Mouse (Mus musculus) heart, embryonic 16.5 days (tissue): Measurements from ENCODE around the gene Ksr2. TPM values are rescaled to one million over a fixed set of nuclear protein-coding genes. Genes with fewer than 3 reads are reported as not detected.
"Not testable (repeated sequence)": the region's sequence is repeated elsewhere in the genome, so short reads cannot be mapped to it uniquely, and the experiment has no call there.

Source experiments
- ATAC-seq: fragments of 200-750 bp; cut with Nextera tagmentation; replicated peaks from 2 replicates; pipeline ENCODE4 v1.8.0; 2017; ENCODE audit warnings: moderate number of reproducible peaks; ENCODE audit not compliant: insufficient read depth, low FRiP score; ENCODE audit errors: extremely low read depth
- H3K27ac ChIP-seq: fragments of 300-500 bp; sonication (generic); 2 replicates; pipeline ENCODE4 v1.5.1; 2014; ENCODE audit warnings: mild to moderate bottlenecking, low read length, control low read depth, moderate library complexity
- H3K27me3 ChIP-seq: fragments of 300-500 bp; sonication (generic); 2 replicates; pipeline ENCODE4 v1.6.1; 2014; ENCODE audit warnings: low read length, mixed read lengths; ENCODE audit not compliant: control insufficient read depth, insufficient read depth
- H3K36me3 ChIP-seq: fragments of 300-500 bp; sonication (generic); 2 replicates; pipeline ENCODE4 v1.6.1; 2014; ENCODE audit not compliant: control insufficient read depth, insufficient read depth
- H3K4me1 ChIP-seq: fragments of 300-500 bp; sonication (generic); 2 replicates; pipeline ENCODE4 v1.6.1; 2014; ENCODE audit warnings: low read length, mixed read lengths; ENCODE audit not compliant: control insufficient read depth, insufficient read depth
- H3K4me2 ChIP-seq: fragments of 300-500 bp; sonication (generic); 2 replicates; pipeline ENCODE4 v1.6.1; 2014; ENCODE audit warnings: low read depth, mild to moderate bottlenecking, control low read depth, low read length
- H3K4me3 ChIP-seq: fragments of 300-500 bp; sonication (generic); 2 replicates; pipeline ENCODE4 v1.5.1; 2014; ENCODE audit warnings: mild to moderate bottlenecking, control low read depth, low read length
- H3K9ac ChIP-seq: fragments of 300-500 bp; sonication (generic); 2 replicates; pipeline ENCODE4 v1.6.1; 2014; ENCODE audit warnings: low read length, control low read depth
- H3K9me3 ChIP-seq: fragments of 300-500 bp; sonication (generic); replicated peaks from 2 replicates; pipeline ENCODE4 v1.6.1; 2016; ENCODE audit warnings: low read length; ENCODE audit not compliant: control insufficient read depth
- WGBS: fragments of 180-500 bp; shearing (Covaris S2); extraction: QIAGEN DNeasy Blood & Tissue Kit; methylation state at CpG from one replicate; pipeline ENCODE4 v1.1.7; 2014; 5-methylcytosine and 5-hydroxymethylcytosine counted together
- polyA plus RNA-seq: library from polyadenylated mRNA; unstranded; fragments of >200 nt; fragmentation: Nextera tagmentation; extraction: Ambion mirVana; gene quantifications from 2 replicates; pipeline ENCODE4 v1.2.1, GENCODE M21; 2015

Gene Ksr2
- polyA plus RNA-seq, 1 experiment from 2014 or later = 0.05 TPM

- no peaks in the 10 kb centered on the region for H3K27me3 ChIP-seq
- H3K27ac ChIP-seq = no peak overlapping the region
- no peak overlapping the region for H3K4me3 ChIP-seq
- WGBS = 71% methylated on average over 6 of the region's 6 CpGs
- H3K4me2 ChIP-seq = no peak overlapping the region
- H3K4me1 ChIP-seq = no peaks in the 10 kb centered on the region
- no peak overlapping the region for H3K9ac ChIP-seq
- 0 out of 2 replicates have a peak, but pooled peaks cover 2% of the 10 kb centered on the region for H3K9me3 ChIP-seq
- no peak for ATAC-seq
- no peaks in the 10 kb centered on the region for H3K36me3 ChIP-seq
These were observed 16.4 kb upstream of the Ksr2 start for GRCm38 (mm10) chr5:117397371-117397770.

DNA sequence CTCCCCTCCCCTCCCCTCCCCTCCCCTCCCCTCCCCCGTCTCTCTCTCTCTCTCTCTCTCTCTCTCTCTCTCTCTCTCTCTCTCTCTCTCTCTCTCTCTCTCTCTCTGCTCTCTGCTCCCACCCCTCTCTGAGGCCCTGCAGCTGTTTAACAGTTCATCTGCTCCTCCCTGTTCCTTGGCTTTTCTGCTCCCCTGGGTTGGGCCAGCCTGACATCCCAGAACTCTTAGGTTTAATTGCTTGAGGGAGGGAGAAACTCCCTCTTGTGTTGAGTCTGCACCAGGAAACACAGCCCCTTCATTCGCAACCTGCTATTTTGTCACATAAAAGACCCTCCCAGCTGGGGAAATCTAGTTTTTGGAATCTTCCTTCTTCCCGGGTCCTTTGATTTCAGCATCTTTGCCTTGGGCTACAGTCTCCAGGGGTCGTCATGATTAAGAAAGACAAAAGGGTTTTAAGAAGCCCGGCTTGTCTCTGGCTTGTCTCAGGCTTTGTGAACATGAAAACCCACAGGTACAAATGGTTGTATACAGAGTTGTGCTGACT lies 15.7 kb upstream of the Ksr2 start:
- Histone ChIP-seq H3K4me1 (no peaks in the 10 kb centered on the region), H3K27ac (no peak overlapping the region), H3K27me3 (no peaks in the 10 kb centered on the region), H3K9me3 (0 out of 2 replicates have a peak, but pooled peaks cover 2% of the 10 kb centered on the region), H3K36me3 (no peaks in the 10 kb centered on the region), H3K9ac (no peak overlapping the region), H3K4me2 (no peak overlapping the region), H3K4me3 (no peak overlapping the region)
- ATAC-seq = no peak
- WGBS = 60% methylated on average over 4 of the region's 5 CpGs

DNA sequence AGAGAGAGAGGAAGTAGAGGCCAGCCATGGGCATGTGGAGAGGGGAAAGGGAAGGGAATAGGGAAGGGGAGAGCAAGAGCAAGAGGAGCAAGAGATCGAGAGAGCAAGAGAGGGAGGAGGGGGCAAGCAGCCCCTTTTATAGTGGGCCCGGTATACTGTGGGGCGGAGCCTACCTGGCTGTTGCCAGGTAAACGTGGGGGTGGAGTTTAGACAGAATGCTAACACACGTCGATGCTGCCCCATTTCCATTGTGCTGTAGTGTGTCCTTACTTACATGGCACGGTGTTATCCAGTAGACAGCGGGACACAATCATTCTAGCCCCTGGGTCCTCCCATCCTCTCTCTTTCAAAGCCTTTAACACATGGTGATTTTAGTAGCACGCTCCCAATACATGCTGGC lies 14.5 kb upstream of the Ksr2 start:
- no peaks in the 10 kb centered on the region for H3K36me3 ChIP-seq
- H3K4me3 ChIP-seq = no peak overlapping the region
- no peak overlapping the region for H3K4me2 ChIP-seq
- H3K27ac ChIP-seq = no peak overlapping the region
- H3K9me3 ChIP-seq = no peaks in the 10 kb centered on the region
- H3K9ac ChIP-seq = no peak overlapping the region
- H3K27me3 ChIP-seq = no peaks in the 10 kb centered on the region
- no peaks in the 10 kb centered on the region for H3K4me1 ChIP-seq
- 74% methylated on average over 9 of the region's 9 CpGs for WGBS
- ATAC-seq = no peak

DNA sequence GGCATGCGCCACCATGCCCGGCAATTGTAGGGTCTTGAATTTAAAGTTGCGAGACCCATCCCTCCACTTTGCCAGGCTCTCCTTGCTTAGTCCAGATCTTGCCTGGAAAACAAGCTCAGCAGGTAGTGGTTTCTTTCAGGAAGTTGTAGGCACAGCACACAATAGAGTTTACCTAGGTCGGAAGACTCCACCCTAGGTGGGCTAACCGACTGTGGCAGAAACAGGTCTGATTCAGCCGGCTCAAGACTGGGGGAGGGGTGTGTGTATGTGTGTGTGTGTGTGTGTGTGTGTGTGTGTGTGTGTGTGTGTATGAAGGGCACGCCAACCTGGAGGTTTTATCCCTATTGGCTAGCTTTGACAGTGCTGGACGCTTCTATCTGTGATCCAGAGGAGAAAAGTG lies 10.2 kb upstream of the Ksr2 start:
- Histone ChIP-seq H3K9ac (no peak overlapping the region), H3K4me2 (no peak overlapping the region), H3K36me3 (no peaks in the 10 kb centered on the region), H3K27ac (no peak overlapping the region), H3K27me3 (no peaks in the 10 kb centered on the region), H3K9me3 (0 out of 2 replicates have a peak, but pooled peaks cover 2% of the 10 kb centered on the region), H3K4me1 (no peaks in the 10 kb centered on the region), H3K4me3 (no peak overlapping the region)
- 79% methylated on average over 8 of the region's 8 CpGs for WGBS
- no peak for ATAC-seq

GRCm38 (mm10) chr5:117404671-117405070 lies 9.1 kb upstream of the Ksr2 start:
- H3K27ac ChIP-seq, H3K4me3 ChIP-seq, H3K36me3 ChIP-seq, ATAC-seq, H3K9me3 ChIP-seq, H3K27me3 ChIP-seq, H3K9ac ChIP-seq, H3K4me2 ChIP-seq, H3K4me1 ChIP-seq: not testable (repeated sequence)
- WGBS = 86% methylated on average over 2 of the region's 2 CpGs

- Histone ChIP-seq H3K27ac (no peak overlapping the region), H3K36me3 (no peaks in the 10 kb centered on the region), H3K4me3 (no peak overlapping the region), H3K4me2 (no peak overlapping the region), H3K9ac (no peak overlapping the region), H3K4me1 (no peaks in the 10 kb centered on the region), H3K9me3 (0 out of 2 replicates have a peak, but pooled peaks cover 2% of the 10 kb centered on the region), H3K27me3 (peaks cover 22% of the 10 kb centered on the region)
- 60% methylated on average over 4 of the region's 4 CpGs for WGBS
- no peak for ATAC-seq
These were observed 5.6 kb upstream of the Ksr2 start for GRCm38 (mm10) chr5:117408216-117408615.

DNA sequence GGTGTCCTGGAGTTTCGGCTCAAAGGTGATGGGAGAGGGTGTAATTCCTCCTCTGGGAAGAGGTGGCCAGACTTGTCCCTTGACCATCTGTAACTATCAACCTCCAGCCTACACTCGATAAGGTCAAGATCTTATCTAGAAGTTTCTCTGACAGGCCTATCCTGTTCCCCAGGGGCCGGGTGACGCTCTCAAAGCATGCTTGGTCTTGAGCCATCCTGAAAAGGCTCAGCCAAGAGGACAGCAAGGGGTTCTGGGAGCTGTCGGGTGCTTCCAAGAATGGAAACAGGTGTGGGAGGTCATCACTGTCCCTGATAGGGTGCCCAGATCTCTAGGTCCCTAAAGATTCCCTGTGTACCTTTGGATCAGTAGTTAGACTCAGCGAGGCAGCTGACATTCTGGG lies 4.4 kb upstream of the Ksr2 start:
- H3K9ac ChIP-seq = no peak overlapping the region
- 45% methylated on average over 6 of the region's 6 CpGs for WGBS
- no peak overlapping the region for H3K27ac ChIP-seq
- H3K9me3 ChIP-seq = 0 out of 2 replicates have a peak, but pooled peaks cover 2% of the 10 kb centered on the region
- H3K4me2 ChIP-seq = no peak overlapping the region
- H3K4me1 ChIP-seq = peaks cover 3% of the 10 kb centered on the region; the same call in 1 of the 2 replicates
- H3K4me3 ChIP-seq = no peak overlapping the region
- no peaks in the 10 kb centered on the region for H3K36me3 ChIP-seq
- peaks cover 32% of the 10 kb centered on the region for H3K27me3 ChIP-seq
- ATAC-seq = no peak

GRCm38 (mm10) chr5:117414611-117415010 lies 811 bp downstream of the Ksr2 start:
- WGBS = 6% methylated on average over 10 of the region's 10 CpGs
- no peak overlapping the region for H3K4me3 ChIP-seq
- H3K9me3 ChIP-seq = no peaks in the 10 kb centered on the region
- H3K4me2 ChIP-seq = peak overlapping the region; percentile 98
- ATAC-seq = no peak
- no peak overlapping the region for H3K9ac ChIP-seq
- H3K4me1 ChIP-seq = peaks cover 3% of the 10 kb centered on the region; the same call in 1 of the 2 replicates
- no peak overlapping the region for H3K27ac ChIP-seq
- H3K36me3 ChIP-seq = no peaks in the 10 kb centered on the region
- peaks cover 53% of the 10 kb centered on the region for H3K27me3 ChIP-seq

DNA sequence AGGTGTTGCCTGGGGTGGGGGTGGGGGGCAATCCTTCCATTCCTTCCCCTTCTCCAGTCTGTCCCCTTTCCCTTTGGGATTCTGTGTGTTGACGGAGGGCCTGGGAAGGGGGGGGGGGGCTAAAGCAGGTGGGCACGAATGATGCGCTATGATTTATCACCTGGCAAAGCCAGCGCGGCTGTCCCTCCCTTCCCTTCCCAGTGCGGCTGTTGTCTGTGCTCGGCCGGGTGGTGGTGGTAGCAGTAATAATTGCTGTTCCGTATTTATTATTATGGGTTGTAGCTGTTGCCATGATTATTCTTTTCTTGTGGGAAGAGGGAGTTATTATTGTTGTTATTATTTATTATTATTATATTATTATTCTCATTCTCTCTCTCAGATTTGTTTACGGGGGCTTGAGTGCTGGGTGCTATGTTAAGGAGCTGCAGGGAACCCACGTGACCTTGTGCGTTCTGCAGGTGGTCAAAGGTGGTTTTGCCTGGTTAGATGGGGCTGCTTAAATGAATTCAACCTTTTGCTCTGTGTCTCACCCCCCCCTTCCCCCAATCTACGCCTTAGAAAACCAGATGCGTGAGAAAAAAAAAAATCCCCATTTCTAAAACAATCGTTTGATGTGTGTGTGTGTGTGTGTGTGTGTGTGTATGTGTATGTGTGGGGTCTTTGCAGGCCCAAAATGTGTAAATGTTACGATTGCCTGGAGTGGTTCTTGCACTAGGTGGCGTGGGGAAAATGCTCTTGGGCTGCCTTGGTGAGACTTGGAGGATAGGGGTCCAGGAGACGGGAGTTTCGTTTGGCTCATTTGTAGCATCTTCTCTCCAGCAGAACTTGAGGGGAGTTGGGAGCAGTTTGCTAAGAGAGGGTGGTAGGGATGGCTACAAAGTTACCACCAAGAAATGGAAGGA lies 1.5 kb downstream of the Ksr2 start:
- peaks cover 3% of the 10 kb centered on the region; the same call in 1 of the 2 replicates for H3K4me1 ChIP-seq
- no peak for ATAC-seq
- H3K4me2 ChIP-seq = no peak overlapping the region
- H3K36me3 ChIP-seq = no peaks in the 10 kb centered on the region
- WGBS = 33% methylated on average over 19 of the region's 19 CpGs
- H3K9me3 ChIP-seq = no peaks in the 10 kb centered on the region
- no peak overlapping the region for H3K9ac ChIP-seq
- H3K27ac ChIP-seq = no peak overlapping the region
- peaks cover 51% of the 10 kb centered on the region for H3K27me3 ChIP-seq
- H3K4me3 ChIP-seq = no peak overlapping the region
